Mouse (Mus musculus): ENCODE data around the gene Cd59b. TPM values are rescaled to one million over a fixed set of nuclear protein-coding genes. Genes with fewer than 3 reads are reported as not detected.
"Not testable (repeated sequence)": the region's sequence is repeated elsewhere in the genome, so short reads cannot be mapped to it uniquely, and the experiment has no call there.

Cd59b gene
- polyA plus RNA-seq, 1 experiment = 12.2 TPM

- no peaks in the 10 kb centered on the region for H3K4me1 ChIP-seq (ENCODE audit: control insufficient read depth, insufficient read depth, low read length)
- TF ChIP-seq EP300 (IDR thresholded peaks at IDR 0.05; ENCODE audit: insufficient read depth, low read depth, low read length) (no peak), CTCF (IDR thresholded peaks at IDR 0.05; ENCODE audit: low read depth, low read length) (no peak), POLR2A (IDR thresholded peaks at IDR 0.05; ENCODE audit: insufficient read depth, low read length) (no peak)
- no peak overlapping the region for H3K27ac ChIP-seq (ENCODE audit: insufficient read depth, low read length)
- H3K4me3 ChIP-seq (ENCODE audit: low read depth, low read length) = no peak overlapping the region
- no peaks in the 10 kb centered on the region for H3K27me3 ChIP-seq (ENCODE audit: control insufficient read depth, insufficient read depth, low read length, poor library complexity, severe bottlenecking)
- H3K9ac ChIP-seq (ENCODE audit: low read depth, poor library complexity, severe bottlenecking) = no peak overlapping the region
- H3K36me3 ChIP-seq (ENCODE audit: control insufficient read depth, insufficient read depth, low read length, poor library complexity, severe bottlenecking) = no peaks in the 10 kb centered on the region
- no peaks in the 10 kb centered on the region for H3K9me3 ChIP-seq (replicated peaks; ENCODE audit: control insufficient read depth, insufficient read depth, low read length, poor library complexity, severe bottlenecking)
Observed at GRCm38 (mm10) chr2:104082474-104082873, 12.8 kb downstream of the Cd59b start.

- not testable (repeated sequence) for H3K9ac ChIP-seq (ENCODE audit: low read depth, poor library complexity, severe bottlenecking); H3K36me3 ChIP-seq (ENCODE audit: control insufficient read depth, insufficient read depth, low read length, poor library complexity, severe bottlenecking); H3K27me3 ChIP-seq (ENCODE audit: control insufficient read depth, insufficient read depth, low read length, poor library complexity, severe bottlenecking); H3K9me3 ChIP-seq (replicated peaks; ENCODE audit: control insufficient read depth, insufficient read depth, low read length, poor library complexity, severe bottlenecking); H3K4me1 ChIP-seq (ENCODE audit: control insufficient read depth, insufficient read depth, low read length); H3K4me3 ChIP-seq (ENCODE audit: low read depth, low read length); H3K27ac ChIP-seq (ENCODE audit: insufficient read depth, low read length)
Observed at GRCm38 (mm10) chr2:104084027-104084426, 14.4 kb downstream of the Cd59b start.

DNA sequence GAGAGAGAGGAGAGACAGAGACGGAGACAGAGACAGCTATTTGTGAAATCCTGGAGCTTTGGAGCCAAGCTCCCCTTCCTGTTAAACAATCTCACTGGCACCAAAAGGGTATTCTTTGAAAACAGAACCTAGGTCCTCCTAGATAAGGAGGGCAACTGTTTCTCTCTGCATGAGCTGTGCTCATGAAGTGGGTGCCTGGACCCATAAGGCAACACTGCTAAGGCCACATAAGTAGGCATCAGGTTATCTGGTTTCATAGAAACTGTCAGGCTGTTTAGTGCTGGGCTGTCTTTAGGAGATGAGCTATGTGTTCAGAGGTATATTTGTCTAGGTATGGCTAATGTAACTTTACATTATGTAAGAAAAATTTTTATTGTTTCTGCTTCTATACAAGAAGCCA lies 17.9 kb downstream of the Cd59b start:
- not testable (repeated sequence) for H3K4me1 ChIP-seq (ENCODE audit: control insufficient read depth, insufficient read depth, low read length); H3K27ac ChIP-seq (ENCODE audit: insufficient read depth, low read length); H3K36me3 ChIP-seq (ENCODE audit: control insufficient read depth, insufficient read depth, low read length, poor library complexity, severe bottlenecking); H3K27me3 ChIP-seq (ENCODE audit: control insufficient read depth, insufficient read depth, low read length, poor library complexity, severe bottlenecking); H3K9me3 ChIP-seq (replicated peaks; ENCODE audit: control insufficient read depth, insufficient read depth, low read length, poor library complexity, severe bottlenecking); H3K9ac ChIP-seq (ENCODE audit: low read depth, poor library complexity, severe bottlenecking); H3K4me3 ChIP-seq (ENCODE audit: low read depth, low read length)

- H3K27ac ChIP-seq (ENCODE audit: insufficient read depth, low read length) = no peak overlapping the region
- no peak overlapping the region for H3K4me3 ChIP-seq (ENCODE audit: low read depth, low read length)
- TF ChIP-seq POLR2A (IDR thresholded peaks at IDR 0.05; ENCODE audit: insufficient read depth, low read length) (no peak), CTCF (IDR thresholded peaks at IDR 0.05; ENCODE audit: low read depth, low read length) (no peak), EP300 (IDR thresholded peaks at IDR 0.05; ENCODE audit: insufficient read depth, low read depth, low read length) (no peak)
- no peaks in the 10 kb centered on the region for H3K4me1 ChIP-seq (ENCODE audit: control insufficient read depth, insufficient read depth, low read length)
- H3K27me3 ChIP-seq (ENCODE audit: control insufficient read depth, insufficient read depth, low read length, poor library complexity, severe bottlenecking) = no peaks in the 10 kb centered on the region
- H3K36me3 ChIP-seq (ENCODE audit: control insufficient read depth, insufficient read depth, low read length, poor library complexity, severe bottlenecking) = no peaks in the 10 kb centered on the region
- H3K9me3 ChIP-seq (replicated peaks; ENCODE audit: control insufficient read depth, insufficient read depth, low read length, poor library complexity, severe bottlenecking) = peaks cover 9% of the 10 kb centered on the region
- no peak overlapping the region for H3K9ac ChIP-seq (ENCODE audit: low read depth, poor library complexity, severe bottlenecking)
Observed at GRCm38 (mm10) chr2:104093305-104093704, 23.7 kb downstream of the Cd59b start.

DNA sequence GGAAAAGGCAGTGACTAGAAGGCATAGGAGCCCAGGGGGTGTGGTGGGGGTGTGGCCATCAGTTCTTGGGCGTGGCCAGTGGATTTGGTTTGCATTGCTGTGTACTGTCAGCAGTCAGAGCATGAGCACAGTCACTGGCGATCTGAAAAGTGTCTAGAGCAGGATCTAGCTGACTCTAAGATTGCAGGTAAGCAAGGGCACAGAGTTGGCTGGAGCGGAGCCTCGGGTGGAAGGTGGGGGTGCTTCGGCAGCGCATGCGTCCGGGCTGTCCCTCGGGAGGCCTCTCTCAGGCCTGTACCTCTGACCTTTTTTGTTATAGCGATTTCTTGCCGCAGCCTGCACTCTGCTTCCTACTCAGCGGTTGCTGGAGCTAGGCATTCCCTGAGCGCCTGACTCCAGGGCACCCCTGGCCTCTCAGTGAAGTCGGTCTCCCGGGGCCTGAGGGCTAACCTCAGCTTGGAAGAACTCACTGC lies 26.1 kb downstream of the Cd59b start, which contains the start of gene Cd59a:
Gene Cd59a, plus strand, starts transcription at position 61 of the 473 bp plus-strand sequence.
- no peaks in the 10 kb centered on the region for H3K36me3 ChIP-seq (ENCODE audit: control insufficient read depth, insufficient read depth, low read length, poor library complexity, severe bottlenecking)
- peak within 1 kb of the TSS; percentile 25; the same call in 1 of the 2 replicates for H3K4me3 ChIP-seq (ENCODE audit: low read depth, low read length)
- no peak within 1 kb of the TSS for H3K9ac ChIP-seq (ENCODE audit: low read depth, poor library complexity, severe bottlenecking)
- peaks cover 9% of the 10 kb centered on the region for H3K9me3 ChIP-seq (replicated peaks; ENCODE audit: control insufficient read depth, insufficient read depth, low read length, poor library complexity, severe bottlenecking)
- no peaks in the 10 kb centered on the region for H3K27me3 ChIP-seq (ENCODE audit: control insufficient read depth, insufficient read depth, low read length, poor library complexity, severe bottlenecking)
- H3K4me1 ChIP-seq (ENCODE audit: control insufficient read depth, insufficient read depth, low read length) = peaks cover 2% of the 10 kb centered on the region
- no peak for TF ChIP-seq POLR2A (IDR thresholded peaks at IDR 0.05; ENCODE audit: insufficient read depth, low read length)
- no peak for TF ChIP-seq EP300 (IDR thresholded peaks at IDR 0.05; ENCODE audit: insufficient read depth, low read depth, low read length)
- TF ChIP-seq CTCF (IDR thresholded peaks at IDR 0.05; ENCODE audit: low read depth, low read length) = no peak
- no peak within 1 kb of the TSS for H3K27ac ChIP-seq (ENCODE audit: insufficient read depth, low read length)

DNA sequence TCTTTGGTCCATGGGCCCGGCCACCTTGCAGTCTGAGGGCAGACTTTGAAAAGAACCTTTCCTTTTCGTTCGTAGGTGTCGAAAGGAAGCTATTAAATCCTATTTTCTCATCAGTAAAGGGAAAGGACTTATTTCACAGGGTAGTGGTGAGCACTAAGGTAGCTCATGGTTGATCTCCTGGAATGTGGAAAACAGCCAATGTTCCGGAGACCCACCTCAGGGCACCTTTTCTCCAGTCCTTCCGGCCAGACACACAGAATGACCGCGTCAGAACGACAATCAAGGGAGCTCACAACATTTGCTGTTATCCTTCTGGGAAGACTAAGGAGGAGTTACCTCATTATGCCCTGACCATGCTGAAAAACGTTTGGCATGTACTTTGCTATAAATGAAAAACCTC lies 26.6 kb downstream of the Cd59b start:
- Histone ChIP-seq H3K36me3 (ENCODE audit: control insufficient read depth, insufficient read depth, low read length, poor library complexity, severe bottlenecking) (no peaks in the 10 kb centered on the region), H3K9ac (ENCODE audit: low read depth, poor library complexity, severe bottlenecking) (no peak overlapping the region), H3K4me1 (ENCODE audit: control insufficient read depth, insufficient read depth, low read length) (peaks cover 2% of the 10 kb centered on the region), H3K9me3 (replicated peaks; ENCODE audit: control insufficient read depth, insufficient read depth, low read length, poor library complexity, severe bottlenecking) (peaks cover 9% of the 10 kb centered on the region), H3K27me3 (ENCODE audit: control insufficient read depth, insufficient read depth, low read length, poor library complexity, severe bottlenecking) (no peaks in the 10 kb centered on the region), H3K4me3 (ENCODE audit: low read depth, low read length) (0 out of 2 replicates have a peak overlapping the region, but pooled peaks have one; percentile 25), H3K27ac (ENCODE audit: insufficient read depth, low read length) (no peak overlapping the region)
- no peak for TF ChIP-seq POLR2A (IDR thresholded peaks at IDR 0.05; ENCODE audit: insufficient read depth, low read length)
- no peak for TF ChIP-seq EP300 (IDR thresholded peaks at IDR 0.05; ENCODE audit: insufficient read depth, low read depth, low read length)
- no peak for TF ChIP-seq CTCF (IDR thresholded peaks at IDR 0.05; ENCODE audit: low read depth, low read length)

DNA sequence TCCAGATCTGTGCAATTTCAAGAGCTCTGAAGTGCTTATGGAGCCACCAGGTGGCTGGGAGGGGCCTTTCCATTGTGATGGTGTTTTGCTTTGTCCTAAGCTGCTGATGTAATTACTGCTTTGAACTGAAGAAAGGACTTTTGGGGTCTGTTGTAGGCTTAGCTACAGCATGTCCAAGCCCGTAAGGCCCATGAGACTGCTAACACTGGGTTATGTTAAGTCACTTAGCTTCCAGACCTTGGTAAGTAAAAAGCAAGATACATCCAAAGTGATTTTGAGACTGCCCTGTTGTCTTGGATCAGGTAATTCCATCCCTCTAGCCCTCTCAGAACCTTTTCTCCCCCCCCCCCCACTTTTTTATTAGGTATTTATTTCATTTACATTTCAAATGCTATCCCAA lies 27.1 kb downstream of the Cd59b start:
- H3K4me1 ChIP-seq (ENCODE audit: control insufficient read depth, insufficient read depth, low read length); H3K36me3 ChIP-seq (ENCODE audit: control insufficient read depth, insufficient read depth, low read length, poor library complexity, severe bottlenecking); H3K9me3 ChIP-seq (replicated peaks; ENCODE audit: control insufficient read depth, insufficient read depth, low read length, poor library complexity, severe bottlenecking); H3K4me3 ChIP-seq (ENCODE audit: low read depth, low read length); H3K27me3 ChIP-seq (ENCODE audit: control insufficient read depth, insufficient read depth, low read length, poor library complexity, severe bottlenecking); H3K9ac ChIP-seq (ENCODE audit: low read depth, poor library complexity, severe bottlenecking); H3K27ac ChIP-seq (ENCODE audit: insufficient read depth, low read length): not testable (repeated sequence)

DNA sequence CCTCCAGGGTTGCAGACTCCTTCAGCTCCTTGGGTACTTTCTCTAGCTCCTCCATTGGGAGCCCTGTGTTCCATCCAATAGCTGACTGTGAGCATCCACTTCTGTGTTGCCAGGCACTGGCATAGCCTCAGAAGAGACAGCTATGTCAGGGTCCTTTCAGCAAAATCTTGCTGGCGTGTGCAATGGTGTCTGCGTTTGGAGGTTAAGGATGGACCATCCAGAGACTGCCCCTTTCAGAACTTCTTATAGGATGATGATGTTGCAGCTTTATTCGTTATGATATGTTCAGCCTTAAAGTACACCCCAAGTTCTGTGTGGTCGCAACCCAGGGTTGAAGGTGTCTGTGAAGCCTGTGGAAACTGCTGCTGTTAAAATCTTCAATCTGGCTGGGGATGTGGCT lies 27.7 kb downstream of the Cd59b start:
- H3K9ac ChIP-seq (ENCODE audit: low read depth, poor library complexity, severe bottlenecking); H3K4me1 ChIP-seq (ENCODE audit: control insufficient read depth, insufficient read depth, low read length); H3K9me3 ChIP-seq (replicated peaks; ENCODE audit: control insufficient read depth, insufficient read depth, low read length, poor library complexity, severe bottlenecking): not testable (repeated sequence)

More for the DNA sequence above, 27.7 kb downstream of the Cd59b start:
- not testable (repeated sequence) for H3K27me3 ChIP-seq (ENCODE audit: control insufficient read depth, insufficient read depth, low read length, poor library complexity, severe bottlenecking); H3K4me3 ChIP-seq (ENCODE audit: low read depth, low read length); H3K27ac ChIP-seq (ENCODE audit: insufficient read depth, low read length); H3K36me3 ChIP-seq (ENCODE audit: control insufficient read depth, insufficient read depth, low read length, poor library complexity, severe bottlenecking)
